Mouse (Mus musculus) CD4-positive, CD25-positive, alpha-beta regulatory T cell, adult 4 months (primary cell): ENCODE results near the gene Fgf13. TPM values are rescaled to one million over a fixed set of nuclear protein-coding genes. Genes with fewer than 3 reads are reported as not detected.

ENCODE experiments used
- ATAC-seq: one replicate; pipeline ENCODE4 v1.8.0; 2017
- polyA plus RNA-seq, 2 experiments: library from polyadenylated mRNA; unstranded; fragments of 100-300 nt; shearing (Covaris generic); gene quantifications; one replicate each; pipeline ENCODE4 v1.2.1; 2017

Fgf13 gene
- polyA plus RNA-seq, result 1 to 10 TPM; 9.1 TPM

- peak; percentile 56 for ATAC-seq
Measured at GRCm38 (mm10) chrX:59567695-59568431, at the start of gene Fgf13. Fgf13 (minus strand) TSS chrX:59568071.

GRCm38 (mm10) chrX:59606535-59606934 lies 38.7 kb upstream of the Fgf13 start:
- peak; percentile 69 for ATAC-seq

- peak; percentile 77 for ATAC-seq
Measured at GRCm38 (mm10) chrX:59589050-59589449, 21.2 kb upstream of the Fgf13 start.

GRCm38 (mm10) chrX:59585508-59586186 lies 17.8 kb upstream of the Fgf13 start:
- peak; percentile 53 for ATAC-seq

GRCm38 (mm10) chrX:59584034-59584433 lies 16.2 kb upstream of the Fgf13 start:
- ATAC-seq, result peak; percentile 62

GRCm38 (mm10) chrX:59566826-59567694 lies 811 bp downstream of the Fgf13 start:
- ATAC-seq, result peak; percentile 22

GRCm38 (mm10) chrX:59566017-59566679 lies 1.7 kb downstream of the Fgf13 start:
- ATAC-seq, result peak; percentile 31

- ATAC-seq, result no peak
Measured at GRCm38 (mm10) chrX:59547931-59548330, 19.9 kb downstream of the Fgf13 start.

GRCm38 (mm10) chrX:59508273-59508672 lies 59.6 kb downstream of the Fgf13 start:
- ATAC-seq, result peak; percentile 94

- ATAC-seq, result no peak
Measured at GRCm38 (mm10) chrX:59493388-59493787, 74.5 kb downstream of the Fgf13 start.

GRCm38 (mm10) chrX:59485426-59485825 lies 82.4 kb downstream of the Fgf13 start:
- no peak for ATAC-seq

GRCm38 (mm10) chrX:59402596-59403285 lies 165.1 kb downstream of the Fgf13 start:
- ATAC-seq, result no peak

- ATAC-seq, result no peak
Measured at GRCm38 (mm10) chrX:59290916-59291411, 276.9 kb downstream of the Fgf13 start.

GRCm38 (mm10) chrX:59251576-59251975 lies 316.3 kb downstream of the Fgf13 start:
- no peak for ATAC-seq

GRCm38 (mm10) chrX:59243752-59244151 lies 324.1 kb downstream of the Fgf13 start:
- no peak for ATAC-seq

- no peak for ATAC-seq
Measured at GRCm38 (mm10) chrX:59243176-59243575, 324.7 kb downstream of the Fgf13 start.

- ATAC-seq, result no peak
Measured at GRCm38 (mm10) chrX:59241460-59241747, 326.5 kb downstream of the Fgf13 start.

- no peak for ATAC-seq
Measured at GRCm38 (mm10) chrX:59240683-59241459, 327.0 kb downstream of the Fgf13 start.

GRCm38 (mm10) chrX:59220675-59221074 lies 347.2 kb downstream of the Fgf13 start:
- ATAC-seq, result no peak

- ATAC-seq, result no peak
Measured at GRCm38 (mm10) chrX:59201146-59201545, 366.7 kb downstream of the Fgf13 start.

- no peak for ATAC-seq
Measured at GRCm38 (mm10) chrX:59194149-59194548, 373.7 kb downstream of the Fgf13 start.
